Mouse (Mus musculus) heart, postnatal 0 days (tissue): Measurements from ENCODE around the gene Kxd1. TPM values are rescaled to one million over a fixed set of nuclear protein-coding genes. Genes with fewer than 3 reads are reported as not detected.

ENCODE experiments used
- ATAC-seq: fragments of 200-750 bp; cut with Nextera tagmentation; 2 replicates; pipeline ENCODE4 v1.8.0; 2017; ENCODE audit warnings: low read depth, moderate number of reproducible peaks, moderate library complexity; ENCODE audit not compliant: insufficient read depth
- DNase-seq: peaks from one replicate; pipeline ENCODE4 v3.0.0-alpha.2; 2016; ENCODE audit warnings: low spot score
- H3K27ac ChIP-seq: fragments of 300-500 bp; sonication (generic); 2 replicates; pipeline ENCODE4 v1.5.1; 2014; ENCODE audit warnings: low read depth, mild to moderate bottlenecking
- H3K27me3 ChIP-seq: fragments of 300-500 bp; sonication (generic); 2 replicates; pipeline ENCODE4 v1.6.1; 2014; ENCODE audit warnings: low read length, mixed read lengths; ENCODE audit not compliant: control insufficient read depth, insufficient read depth
- H3K36me3 ChIP-seq: fragments of 300-500 bp; sonication (generic); replicated peaks from 2 replicates; pipeline ENCODE4 v1.6.1; 2014; ENCODE audit warnings: low read length, mixed read lengths; ENCODE audit not compliant: control insufficient read depth, insufficient read depth
- H3K4me1 ChIP-seq: fragments of 300-500 bp; sonication (generic); 2 replicates; pipeline ENCODE4 v1.6.1; 2014; ENCODE audit warnings: antibody characterized with exemption; ENCODE audit not compliant: control insufficient read depth, insufficient read depth
- H3K4me2 ChIP-seq: fragments of 300-500 bp; sonication (generic); 2 replicates; pipeline ENCODE4 v1.6.1; 2014; ENCODE audit warnings: low read depth, mild to moderate bottlenecking, low read length, moderate library complexity
- H3K4me3 ChIP-seq: fragments of 300-500 bp; sonication (generic); 2 replicates; pipeline ENCODE4 v1.5.1; 2014; ENCODE audit warnings: low read depth, low read length
- H3K9ac ChIP-seq: fragments of 300-500 bp; sonication (generic); replicated peaks from 2 replicates; pipeline ENCODE4 v1.6.1; 2014; ENCODE audit warnings: low read depth, low read length, mixed read lengths
- H3K9me3 ChIP-seq: fragments of 300-500 bp; sonication (generic); replicated peaks from 2 replicates; pipeline ENCODE4 v1.6.1; 2016; ENCODE audit warnings: low read length; ENCODE audit not compliant: control insufficient read depth
- CTCF ChIP-seq: IDR thresholded peaks from 2 replicates; pipeline ENCODE4 v1.5.1; 2016; ENCODE audit warnings: antibody characterized with exemption, control low read depth, low read depth
- EP300 ChIP-seq: IDR thresholded peaks from 2 replicates; pipeline ENCODE4 v1.6.1; 2016; ENCODE audit warnings: antibody characterized with exemption, low read depth
- WGBS: fragments of 180-500 bp; shearing (Covaris S2); extraction: QIAGEN DNeasy Blood & Tissue Kit; methylation state at CpG from one replicate; pipeline ENCODE4 v1.1.7; 2014; 5-methylcytosine and 5-hydroxymethylcytosine counted together
- polyA plus RNA-seq: library from polyadenylated mRNA; unstranded; fragments of >200 nt; fragmentation: Nextera tagmentation; extraction: Ambion mirVana; gene quantifications from 2 replicates; pipeline ENCODE4 v1.2.1, GENCODE M21; 2015
- total RNA-seq: library from RNA; depleted of rRNA; stranded (reverse); fragments of >200 nt; gene quantifications from 2 replicates; pipeline ENCODE4 v1.2.3, GENCODE M21; 2014; ENCODE audit warnings: low replicate concordance

Gene Kxd1
- total and polyA plus RNA-seq, 2 experiments from 2014 or later = 93.5 to 120 TPM

DNA sequence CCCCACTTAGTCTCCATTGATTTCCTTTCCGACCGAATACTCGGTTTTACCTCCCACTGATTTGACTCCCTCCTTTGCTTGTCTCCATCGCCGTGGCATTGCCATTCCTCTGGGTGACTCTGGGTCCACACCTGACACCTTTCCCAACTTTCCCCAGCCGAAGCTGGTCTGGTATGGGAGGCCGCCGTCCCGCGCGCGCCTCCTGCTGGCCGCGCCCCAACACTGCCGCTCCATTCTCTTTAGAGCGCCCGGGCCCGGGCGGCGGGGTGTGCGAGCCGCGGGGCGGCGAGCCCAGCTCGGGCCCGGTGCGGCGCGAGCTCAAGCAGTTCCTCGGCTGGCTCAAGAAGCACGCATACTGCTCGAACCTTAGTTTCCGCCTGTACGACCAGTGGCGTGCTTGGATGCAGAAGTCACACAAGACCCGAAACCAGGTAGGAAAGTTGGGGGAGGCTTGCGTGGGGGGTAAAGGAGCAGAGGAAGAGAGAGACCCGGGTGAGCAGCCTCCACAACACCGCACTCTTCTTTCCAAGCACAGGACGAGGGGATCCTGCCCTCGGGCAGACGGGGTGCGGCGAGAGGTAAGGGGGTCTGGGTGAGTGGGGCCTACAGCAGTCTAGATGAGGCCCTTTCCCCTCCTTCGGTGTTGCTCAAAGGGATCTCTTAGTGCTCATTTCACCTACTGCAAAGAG, 24.6 kb downstream of the Kxd1 start:
- Histone ChIP-seq H3K4me3 (no peak overlapping the region), H3K27ac (no peak overlapping the region), H3K9ac (no peak overlapping the region), H3K36me3 (peaks cover 10% of the 10 kb centered on the region), H3K4me1 (peaks cover 20% of the 10 kb centered on the region), H3K9me3 (no peaks in the 10 kb centered on the region), H3K27me3 (peaks cover 48% of the 10 kb centered on the region), H3K4me2 (no peak overlapping the region; the same call in 1 of the 2 replicates)
- peak; percentile 9; the same call in 1 of the 2 replicates for ATAC-seq
- TF ChIP-seq EP300 = no peak
- TF ChIP-seq CTCF = peak; percentile 81
- peak; percentile 72 for DNase-seq
- 16% methylated on average over 46 of the region's 46 CpGs for WGBS

DNA sequence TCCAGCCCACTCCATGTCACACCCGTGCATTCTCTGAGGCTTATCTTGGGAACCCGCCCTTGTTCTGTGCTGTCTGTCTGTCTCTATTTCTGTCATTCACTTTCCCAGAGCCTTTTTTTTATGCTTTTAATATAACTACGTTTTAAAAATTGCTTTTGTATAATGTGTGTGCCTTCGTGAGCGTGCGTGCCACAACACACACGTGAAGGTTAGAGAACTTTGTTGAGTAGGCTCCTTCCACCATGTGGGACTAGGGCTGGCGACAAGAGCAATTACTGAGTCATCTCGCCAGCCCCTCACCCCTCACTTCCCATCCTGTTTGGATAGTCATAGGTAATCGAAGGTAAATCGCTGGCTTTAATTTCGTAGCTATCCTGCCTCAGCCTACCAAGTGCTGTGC, 25.2 kb downstream of the Kxd1 start:
- Histone ChIP-seq H3K4me1 (peaks cover 20% of the 10 kb centered on the region), H3K36me3 (peaks cover 3% of the 10 kb centered on the region), H3K9me3 (no peaks in the 10 kb centered on the region), H3K27ac (no peak overlapping the region), H3K4me2 (peak overlapping the region; percentile 42), H3K27me3 (peaks cover 51% of the 10 kb centered on the region), H3K4me3 (no peak overlapping the region), H3K9ac (no peak overlapping the region)
- WGBS = 35% methylated on average over 12 of the region's 12 CpGs
- TF ChIP-seq CTCF = no peak
- ATAC-seq (no peak), DNase-seq (no peak)

DNA sequence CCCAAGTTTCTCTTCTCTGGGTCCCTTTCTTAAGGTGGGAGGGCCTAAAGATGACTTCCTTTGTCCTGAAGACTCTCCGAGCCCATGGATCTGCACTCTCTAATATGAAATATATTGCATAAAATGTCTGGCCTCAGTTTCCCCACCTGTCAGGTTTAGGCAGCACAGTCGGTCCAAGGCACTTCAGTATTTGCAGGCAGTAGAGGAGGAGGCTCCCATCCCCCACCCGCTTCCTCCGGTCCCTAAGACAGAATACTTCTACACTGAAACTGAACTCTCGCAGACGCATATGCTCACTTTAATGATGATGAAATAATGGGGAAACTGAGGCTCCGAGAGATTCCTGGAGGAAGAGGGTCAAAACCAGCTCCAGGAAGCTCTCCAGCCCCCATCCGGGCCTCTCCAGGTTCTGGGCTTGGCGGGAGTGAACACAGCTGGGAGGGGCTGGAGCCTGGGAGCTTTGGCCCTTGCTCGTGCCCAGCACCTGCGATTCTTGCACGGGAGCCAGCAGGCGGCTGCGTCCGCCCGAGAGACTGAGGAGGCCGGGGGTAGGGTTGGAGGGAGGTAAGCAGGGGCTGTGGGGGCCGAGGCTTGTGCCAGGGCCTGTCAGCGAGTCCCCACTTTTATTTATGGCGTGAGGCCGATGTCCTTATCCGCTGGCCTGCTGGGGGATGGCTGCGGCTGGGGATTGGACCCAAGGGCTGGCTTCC, 25.8 kb downstream of the Kxd1 start:
- Histone ChIP-seq H3K9ac (no peak overlapping the region), H3K4me3 (no peak overlapping the region), H3K27ac (no peak overlapping the region), H3K27me3 (peaks cover 57% of the 10 kb centered on the region), H3K4me2 (peak overlapping the region; percentile 42), H3K36me3 (no peaks in the 10 kb centered on the region), H3K9me3 (no peaks in the 10 kb centered on the region), H3K4me1 (peaks cover 20% of the 10 kb centered on the region)
- 10% methylated on average over 23 of the region's 23 CpGs for WGBS
- TF ChIP-seq EP300 (no peak), CTCF (no peak)
- ATAC-seq (no peak), DNase-seq (no peak)

DNA sequence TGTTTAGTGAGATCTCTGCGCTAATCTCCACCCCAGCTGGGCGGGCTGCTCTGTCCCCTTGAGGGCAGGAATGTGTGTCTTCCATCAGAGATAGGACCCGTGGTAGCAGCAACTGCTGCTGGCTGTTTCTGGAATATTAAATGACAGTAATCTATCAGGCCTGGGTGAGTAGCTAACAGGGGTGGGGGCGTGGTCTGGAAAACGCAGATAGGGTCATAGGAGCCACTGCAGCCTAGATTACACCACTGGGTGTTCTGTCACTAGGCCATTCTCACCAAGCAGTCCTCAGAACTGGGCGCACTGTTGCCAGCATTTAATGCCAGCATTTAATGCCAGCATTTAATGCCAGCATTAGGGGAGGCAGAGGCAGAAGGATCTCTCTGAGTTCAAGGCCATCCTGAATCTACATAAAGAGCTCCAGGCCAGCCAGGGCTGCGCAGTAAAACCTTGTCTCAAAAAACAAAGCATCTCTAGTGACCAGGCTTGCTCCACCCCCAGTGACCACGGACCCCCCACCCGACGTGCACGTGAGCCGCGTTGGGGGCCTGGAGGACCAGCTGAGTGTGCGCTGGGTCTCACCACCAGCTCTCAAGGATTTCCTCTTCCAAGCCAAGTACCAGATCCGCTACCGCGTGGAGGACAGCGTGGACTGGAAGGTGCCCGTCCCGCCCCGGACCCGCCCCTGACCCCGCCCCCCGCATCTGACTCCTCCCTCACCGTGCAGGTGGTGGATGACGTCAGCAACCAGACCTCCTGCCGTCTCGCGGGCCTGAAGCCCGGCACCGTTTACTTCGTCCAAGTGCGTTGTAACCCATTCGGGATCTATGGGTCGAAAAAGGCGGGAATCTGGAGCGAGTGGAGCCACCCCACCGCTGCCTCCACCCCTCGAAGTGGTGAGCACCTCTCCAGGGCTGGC, 27.1 kb downstream of the Kxd1 start:
- Histone ChIP-seq H3K27me3 (peaks cover 70% of the 10 kb centered on the region), H3K4me2 (no peak overlapping the region), H3K4me3 (no peak overlapping the region), H3K4me1 (peaks cover 15% of the 10 kb centered on the region), H3K9ac (no peak overlapping the region), H3K9me3 (no peaks in the 10 kb centered on the region), H3K27ac (no peak overlapping the region), H3K36me3 (no peaks in the 10 kb centered on the region)
- 12% methylated on average over 37 of the region's 39 CpGs for WGBS
- no peak for ATAC-seq
- DNase-seq = no peak
- no peak for TF ChIP-seq EP300
- TF ChIP-seq CTCF = no peak

DNA sequence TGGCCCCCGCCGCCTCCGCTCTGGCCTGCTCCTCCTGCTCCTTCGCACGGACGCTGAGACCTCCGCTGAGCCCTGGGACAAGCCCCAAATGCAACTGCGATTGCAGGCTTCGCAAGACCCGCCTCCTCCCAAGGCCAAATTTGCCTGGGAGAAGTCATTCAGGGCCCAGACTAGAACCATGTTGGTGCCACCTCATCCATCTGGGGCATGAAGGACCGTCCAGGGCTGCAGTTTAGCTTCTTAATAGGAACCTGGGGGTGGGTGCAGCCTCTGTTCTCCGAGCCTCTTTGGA, 32.0 kb downstream of the Kxd1 start:
- Histone ChIP-seq H3K27me3 (peaks cover 96% of the 10 kb centered on the region), H3K9ac (no peak overlapping the region), H3K4me1 (peaks cover 12% of the 10 kb centered on the region; the same call in 1 of the 2 replicates), H3K36me3 (no peaks in the 10 kb centered on the region), H3K4me3 (no peak overlapping the region), H3K9me3 (no peaks in the 10 kb centered on the region), H3K27ac (no peak overlapping the region), H3K4me2 (no peak overlapping the region)
- ATAC-seq (no peak), DNase-seq (no peak)
- no peak for TF ChIP-seq EP300
- 13% methylated on average over 12 of the region's 12 CpGs for WGBS
